Mouse (Mus musculus): ENCODE results near the gene Entpd8.

Entpd8 gene

GRCm38 (mm10) chr2:25080076-25080475, at the start of gene Entpd8:
Gene Entpd8 (plus strand): TSS chr2:25080304.
- DNase-seq: no peak

- no peak for DNase-seq
These were observed 45.1 kb upstream of the Entpd8 start for GRCm38 (mm10) chr2:25034994-25035393.

DNA sequence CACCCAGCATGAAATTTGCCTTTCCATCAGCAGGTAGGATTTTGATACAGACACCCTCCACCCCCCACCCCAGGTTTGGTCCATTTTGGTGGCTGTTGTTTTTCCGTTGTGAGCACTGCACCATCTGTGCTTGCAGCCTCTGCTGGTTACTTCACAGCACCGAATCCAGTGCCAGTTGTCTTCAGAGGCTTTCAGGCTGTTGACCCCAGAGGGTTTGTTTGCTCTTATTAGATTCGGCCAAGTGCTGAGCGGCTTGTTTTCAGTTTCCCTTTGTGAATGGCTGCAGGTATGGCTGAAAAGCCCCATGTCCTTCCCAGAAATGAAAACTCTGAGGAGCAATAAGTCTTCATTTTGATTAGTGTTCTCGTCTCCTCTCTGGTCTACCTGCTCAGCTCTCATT, 40.0 kb upstream of the Entpd8 start:
- no peak for DNase-seq

GRCm38 (mm10) chr2:25050921-25051320, 29.2 kb upstream of the Entpd8 start:
- DNase-seq: peak; percentile 34

GRCm38 (mm10) chr2:25051450-25051849, 28.7 kb upstream of the Entpd8 start:
- no peak for DNase-seq

DNA sequence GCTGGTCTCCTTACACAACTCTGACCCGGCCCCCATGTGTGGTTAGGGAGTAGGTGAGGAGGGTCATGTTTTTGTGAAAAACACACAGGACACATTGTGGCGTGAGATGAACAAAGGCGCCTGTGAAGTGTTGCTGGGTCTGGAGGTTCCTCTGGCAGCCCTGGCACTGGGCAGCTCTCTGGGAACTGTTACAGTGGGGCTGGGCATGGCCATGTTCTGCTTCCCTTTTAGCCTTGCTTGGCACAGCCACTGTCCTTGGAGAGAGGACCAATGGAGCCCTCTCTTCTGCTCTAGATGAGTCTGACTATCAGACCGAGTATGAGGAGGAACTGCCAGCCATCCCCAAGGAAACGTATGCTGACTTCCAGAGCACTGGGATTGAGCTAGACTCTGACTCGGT, 27.0 kb upstream of the Entpd8 start:
- no peak for DNase-seq

DNA sequence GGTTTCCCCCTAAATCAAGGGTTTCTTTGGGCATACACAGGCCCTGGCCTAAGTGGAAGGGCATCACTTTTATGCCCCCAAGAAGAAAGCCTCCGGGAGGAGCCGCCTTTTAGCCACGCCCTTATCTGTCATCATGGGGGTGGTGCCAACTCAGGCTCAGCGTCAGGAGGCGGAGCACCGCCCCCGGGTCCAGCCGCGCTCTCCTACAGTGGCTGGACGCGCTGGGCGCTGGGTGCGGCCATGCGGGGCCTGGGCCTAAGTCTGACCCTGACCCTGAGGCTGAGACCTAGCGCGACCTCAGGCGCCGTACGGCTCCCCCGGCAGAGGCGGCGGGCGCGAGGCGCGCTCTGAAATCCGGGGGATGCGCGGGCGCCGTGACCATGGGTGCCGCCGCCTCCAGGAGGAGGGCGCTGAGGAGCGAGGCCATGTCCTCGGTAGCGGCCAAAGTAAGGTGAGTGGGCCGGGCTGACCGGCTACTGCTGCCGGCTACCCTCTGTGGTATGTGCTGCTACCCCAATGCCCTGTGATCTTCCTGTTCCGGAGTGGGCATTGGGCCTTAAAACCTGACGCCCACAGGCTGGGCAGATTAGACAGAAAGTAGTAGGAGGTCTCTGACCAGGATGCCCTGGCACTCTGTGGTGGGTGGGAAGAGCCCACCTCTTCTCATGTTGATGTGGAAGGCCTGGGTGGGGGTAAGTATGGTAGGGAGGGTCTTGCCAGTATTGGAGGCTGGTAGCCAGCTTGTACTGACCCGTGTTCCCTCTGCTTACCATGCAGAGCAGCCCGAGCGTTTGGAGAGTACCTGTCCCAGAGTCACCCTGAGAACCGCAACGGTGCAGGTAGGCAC, 25.7 kb upstream of the Entpd8 start, which contains the start of gene Nsmf:
Gene Nsmf (plus strand): TSS at position 135 of the 847 bp plus-strand sequence.
- DNase-seq: peak; percentile 89

GRCm38 (mm10) chr2:25055068-25055405, 25.1 kb upstream of the Entpd8 start:
- DNase-seq: peak; percentile 84

- no peak for DNase-seq
These were observed 24.5 kb upstream of the Entpd8 start for GRCm38 (mm10) chr2:25055409-25056155.

- no peak for DNase-seq
These were observed 21.2 kb upstream of the Entpd8 start for GRCm38 (mm10) chr2:25058926-25059325.

- DNase-seq: no peak
These were observed 16.6 kb upstream of the Entpd8 start for GRCm38 (mm10) chr2:25063523-25063922.

DNA sequence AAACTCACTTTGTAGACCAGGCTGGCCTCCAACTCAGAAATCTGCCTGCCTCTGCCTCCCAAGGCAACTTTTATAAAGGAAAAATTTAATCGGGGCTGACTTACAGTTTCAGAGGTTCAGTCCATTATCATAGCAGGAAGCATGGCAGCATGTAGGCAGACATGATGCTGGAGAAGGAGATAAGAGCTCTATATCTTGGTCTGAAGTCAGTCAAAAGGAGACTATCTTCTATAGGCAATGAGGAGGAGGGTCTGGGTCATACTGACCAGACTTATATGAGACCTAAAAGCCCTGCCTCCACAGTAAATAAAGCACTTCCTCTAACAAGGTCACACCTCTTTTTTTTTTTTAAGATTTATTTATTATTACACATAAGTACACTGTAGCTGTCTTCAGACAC, 15.8 kb upstream of the Entpd8 start:
- DNase-seq: no peak

DNA sequence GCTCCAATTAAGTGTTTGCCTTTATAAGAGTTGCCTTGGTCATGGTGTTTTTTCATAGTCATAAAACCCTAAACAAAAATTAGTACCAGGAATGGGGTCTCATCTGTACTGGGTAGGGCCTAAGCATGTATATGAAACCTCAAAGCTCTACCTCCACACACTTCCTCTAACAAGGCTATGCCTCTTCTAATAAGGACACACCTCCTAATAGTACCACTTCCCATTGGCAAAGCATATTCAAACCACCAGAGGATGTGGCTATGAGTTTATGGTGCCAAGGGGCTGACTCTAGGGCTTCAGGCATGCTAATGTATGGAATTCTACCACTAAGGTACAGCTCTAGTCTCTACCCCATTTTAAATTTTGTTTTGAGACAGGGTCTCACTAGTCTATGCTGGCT, 14.6 kb upstream of the Entpd8 start:
- no peak for DNase-seq

GRCm38 (mm10) chr2:25066552-25066951, 13.6 kb upstream of the Entpd8 start:
- DNase-seq: no peak

- DNase-seq: no peak
These were observed 10.6 kb upstream of the Entpd8 start for GRCm38 (mm10) chr2:25069537-25069936.

GRCm38 (mm10) chr2:25072398-25072797, 7.7 kb upstream of the Entpd8 start:
- DNase-seq: no peak

DNA sequence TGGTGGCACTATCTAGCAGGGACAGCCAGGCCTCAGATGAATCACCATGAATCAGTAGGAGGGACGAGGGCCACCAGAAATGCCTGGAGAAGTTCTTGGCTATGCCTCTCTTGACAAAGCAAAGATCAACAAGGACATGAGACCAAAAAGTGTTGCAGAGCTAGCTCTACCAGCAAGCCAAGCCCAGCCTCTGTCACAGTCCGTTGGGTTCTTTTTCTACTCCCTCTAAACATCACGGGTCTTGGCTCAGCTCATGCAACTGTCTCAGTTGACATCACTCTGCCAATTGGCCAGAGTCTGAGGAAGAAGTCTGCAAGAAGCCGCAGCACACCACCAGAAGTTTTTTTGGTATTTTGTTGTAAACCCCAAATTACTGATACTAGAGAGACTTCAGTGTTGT, 4.6 kb upstream of the Entpd8 start:
- DNase-seq: no peak

- DNase-seq: no peak
These were observed 1.1 kb upstream of the Entpd8 start for GRCm38 (mm10) chr2:25078967-25079366.

DNA sequence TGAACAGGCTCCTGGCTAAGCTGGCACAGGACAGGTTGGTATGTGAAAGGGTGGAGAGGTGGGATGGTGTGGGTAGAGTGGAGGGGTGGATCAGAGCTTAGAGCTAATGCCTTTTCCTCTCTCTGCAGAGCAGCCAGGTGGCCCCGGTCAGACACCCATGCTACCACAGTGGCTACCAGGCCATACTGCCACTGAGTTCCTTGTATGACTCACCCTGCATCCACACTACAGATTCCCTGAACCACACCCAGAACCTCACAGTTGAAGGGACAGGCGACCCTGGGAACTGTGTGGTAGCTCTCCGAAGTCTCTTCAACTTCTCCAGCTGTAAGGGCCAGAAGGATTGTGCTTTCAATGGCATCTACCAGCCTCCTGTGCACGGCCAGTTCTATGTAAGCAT, 3.6 kb downstream of the Entpd8 start:
- DNase-seq: no peak

GRCm38 (mm10) chr2:25085571-25085970, 5.5 kb downstream of the Entpd8 start:
- no peak for DNase-seq

GRCm38 (mm10) chr2:25087842-25088241, 7.7 kb downstream of the Entpd8 start:
- DNase-seq: no peak

GRCm38 (mm10) chr2:25088636-25089035, 8.5 kb downstream of the Entpd8 start:
- no peak for DNase-seq

DNA sequence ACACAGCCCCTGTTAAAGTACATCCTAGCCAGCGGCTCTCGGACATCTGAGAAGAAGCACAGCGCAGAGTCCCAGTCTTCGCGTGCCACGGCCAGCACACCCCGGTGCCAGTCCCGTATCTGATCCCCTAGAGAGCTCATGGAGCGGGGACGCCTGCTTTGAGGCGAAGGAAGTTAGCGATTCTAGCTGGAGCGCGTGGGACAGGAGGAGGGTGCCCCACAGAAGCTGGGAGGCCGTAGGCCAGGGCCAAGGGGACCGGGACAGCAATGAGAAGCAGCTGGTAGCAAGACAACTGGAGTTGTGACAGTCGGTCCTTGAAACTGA, 14.6 kb downstream of the Entpd8 start:
- DNase-seq: no peak

GRCm38 (mm10) chr2:25095109-25095850, 15.2 kb downstream of the Entpd8 start, which contains the start of gene Noxa1:
Gene Noxa1 (minus strand): TSS chr2:25095149.
- no peak for DNase-seq

Measured in right cerebral cortex, postnatal 14 days (tissue).